Mouse (Mus musculus): ENCODE measurements at regions not wholly inside any gene's neighbourhood (a gene's known extent, or its start where the extent isn't known, plus 50 kb on each side); places are given as distances from the start of the nearest gene placed in this dataset.

GRCm38 (mm10) chr13:110534320-110534764 lies 139.5 kb downstream of the Plk2 start:
- TF ChIP-seq HCFC1 (IDR thresholded peaks at IDR 0.05; ENCODE audit: borderline replicate concordance, insufficient read depth, low read length) (no peak), ZNF384 (IDR thresholded peaks at IDR 0.05; ENCODE audit: low read depth, low read length) (no peak), CHD2 (IDR thresholded peaks at IDR 0.05; ENCODE audit: low read depth, low read length) (no peak), MAFK (IDR thresholded peaks at IDR 0.05; ENCODE audit: insufficient read depth, low read depth, low read length) (no peak), ZC3H11A (IDR thresholded peaks at IDR 0.05; ENCODE audit: borderline replicate concordance, low read depth, low read length) (no peak)

All from ES-E14 (cell line).